Mouse (Mus musculus) intestine, embryonic 16.5 days (tissue): ENCODE measurements around the gene Pnkd. TPM values are rescaled to one million over a fixed set of nuclear protein-coding genes. Genes with fewer than 3 reads are reported as not detected.

Source experiments
- ATAC-seq: fragments of 200-750 bp; cut with Nextera tagmentation; 2 replicates; pipeline ENCODE4 v1.8.0; 2017; ENCODE audit warnings: moderate TSS enrichment, moderate library complexity
- H3K27ac ChIP-seq: fragments of 300-500 bp; sonication (generic); 2 replicates; pipeline ENCODE4 v1.5.1; 2014; ENCODE audit warnings: mild to moderate bottlenecking, low read length
- H3K27me3 ChIP-seq: fragments of 300-500 bp; sonication (generic); replicated peaks from 2 replicates; pipeline ENCODE4 v1.6.1; 2014; ENCODE audit warnings: low read length, control low read depth, mixed read lengths; ENCODE audit not compliant: control insufficient read depth, insufficient read depth
- H3K36me3 ChIP-seq: fragments of 300-500 bp; sonication (generic); 2 replicates; pipeline ENCODE4 v1.6.1; 2014; ENCODE audit warnings: low read length, control low read depth; ENCODE audit not compliant: control insufficient read depth, insufficient read depth
- H3K4me1 ChIP-seq: fragments of 300-500 bp; sonication (generic); 2 replicates; pipeline ENCODE4 v1.6.1; 2014; ENCODE audit warnings: low read length, control low read depth, mixed read lengths; ENCODE audit not compliant: control insufficient read depth, insufficient read depth
- H3K4me2 ChIP-seq: fragments of 300-500 bp; sonication (generic); 2 replicates; pipeline ENCODE4 v1.6.1; 2014; ENCODE audit warnings: low read depth, low read length, control low read depth
- H3K4me3 ChIP-seq: fragments of 300-500 bp; sonication (generic); 2 replicates; pipeline ENCODE4 v1.5.1; 2014; ENCODE audit warnings: mild to moderate bottlenecking, low read length
- H3K9ac ChIP-seq: fragments of 300-500 bp; sonication (generic); 2 replicates; pipeline ENCODE4 v1.6.1; 2014; ENCODE audit warnings: low read depth, low read length
- H3K9me3 ChIP-seq: fragments of 300-500 bp; sonication (generic); 2 replicates; pipeline ENCODE4 v1.6.1; 2016; ENCODE audit warnings: low read length, control low read depth; ENCODE audit not compliant: control insufficient read depth
- WGBS: fragments of 180-500 bp; shearing (Covaris S2); extraction: QIAGEN DNeasy Blood & Tissue Kit; methylation state at CpG from one replicate; pipeline ENCODE4 v1.1.7; 2014; 5-methylcytosine and 5-hydroxymethylcytosine counted together
- microRNA counts: library from miRNA; unstranded; fragments of <30 nt; microRNA quantifications from one replicate; lab custom pipeline; 2016
- microRNA-seq: library from miRNA; unstranded; fragments of <30 nt; microRNA quantifications from one replicate; pipeline ENCODE4, GENCODE M21; 2016
- polyA plus RNA-seq: library from polyadenylated mRNA; unstranded; fragments of >200 nt; fragmentation: Nextera tagmentation; extraction: Ambion mirVana; gene quantifications from 2 replicates; pipeline ENCODE4 v1.2.1, GENCODE M21; 2015

Pnkd gene
- polyA plus RNA-seq, 1 experiment from 2014 or later = 148 TPM

DNA sequence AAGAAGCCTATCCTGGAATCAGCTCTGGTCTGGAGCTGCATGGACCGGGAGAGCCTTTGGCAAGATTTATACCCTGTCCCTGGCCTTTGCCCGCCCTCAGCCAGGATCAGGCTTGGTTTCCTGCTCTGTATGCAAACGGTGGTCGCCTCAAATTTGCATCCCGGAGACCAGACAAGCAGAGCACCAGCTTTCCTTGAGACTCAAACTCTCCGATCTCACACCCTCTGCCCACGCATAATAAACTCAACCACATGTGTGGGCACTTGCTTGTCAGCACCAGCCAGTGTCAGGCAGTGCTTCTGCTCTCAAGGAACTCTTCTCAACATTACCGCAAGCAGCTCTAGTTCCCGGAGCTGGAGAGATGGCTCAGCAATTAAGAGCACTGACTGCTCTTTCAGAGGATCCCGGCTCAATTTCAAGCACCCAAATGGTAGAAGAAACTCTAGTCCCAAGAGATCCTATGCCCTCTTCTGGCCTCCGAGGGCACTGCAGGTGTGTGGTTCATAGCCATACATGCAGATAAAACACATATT, 113.3 kb downstream of the Pnkd start:
- peak overlapping the region; percentile 91 for H3K27ac ChIP-seq
- ATAC-seq = peak; percentile 49
- H3K4me1 ChIP-seq = peaks cover 19% of the 10 kb centered on the region
- H3K9me3 ChIP-seq = no peaks in the 10 kb centered on the region
- peak overlapping the region; percentile 88 for H3K4me2 ChIP-seq
- peaks cover 19% of the 10 kb centered on the region for H3K36me3 ChIP-seq
- WGBS = 6% methylated on average over 11 of the region's 11 CpGs
- H3K27me3 ChIP-seq = no peaks in the 10 kb centered on the region
- peak overlapping the region; percentile 49 for H3K4me3 ChIP-seq
- peak overlapping the region; percentile 74 for H3K9ac ChIP-seq

DNA sequence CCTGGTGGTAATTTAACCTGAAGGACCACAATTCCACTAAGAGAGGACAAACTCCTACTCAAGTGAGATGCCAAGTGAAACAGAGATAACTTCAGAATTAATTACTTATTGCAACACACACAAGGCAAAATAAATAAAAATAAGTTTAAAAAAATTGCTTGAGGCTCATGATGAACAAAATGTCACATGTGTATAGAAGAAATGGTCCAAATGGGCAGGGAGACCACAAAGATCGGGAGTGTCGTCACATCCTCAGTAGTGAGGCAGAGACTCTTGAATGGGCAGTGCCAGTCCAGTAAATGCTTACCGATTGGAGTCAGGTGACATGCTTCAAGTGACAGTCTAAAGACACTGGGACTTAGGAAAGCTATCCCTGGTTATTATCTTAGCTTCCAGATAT, 115.8 kb downstream of the Pnkd start:
- Histone ChIP-seq H3K4me1 (0 out of 2 replicates have a peak, but pooled peaks cover 2% of the 10 kb centered on the region), H3K4me2 (no peak overlapping the region), H3K27ac (no peak overlapping the region), H3K4me3 (no peak overlapping the region), H3K27me3 (no peaks in the 10 kb centered on the region), H3K9me3 (no peaks in the 10 kb centered on the region), H3K9ac (no peak overlapping the region), H3K36me3 (no peaks in the 10 kb centered on the region)
- WGBS = 82% methylated on average over 3 of the region's 3 CpGs
- no peak for ATAC-seq

GRCm38 (mm10) chr1:74401015-74401702, 116.4 kb downstream of the Pnkd start:
- H3K9me3 ChIP-seq = no peaks in the 10 kb centered on the region

More at GRCm38 (mm10) chr1:74401015-74401702, 116.4 kb downstream of the Pnkd start:
- ATAC-seq = no peak
- no peak overlapping the region for H3K4me3 ChIP-seq
- H3K36me3 ChIP-seq = no peaks in the 10 kb centered on the region
- H3K9ac ChIP-seq = no peak overlapping the region
- H3K27me3 ChIP-seq = no peaks in the 10 kb centered on the region
- H3K27ac ChIP-seq = no peak overlapping the region
- H3K4me2 ChIP-seq = no peak overlapping the region
- WGBS = 52% methylated on average over 16 of the region's 16 CpGs
- H3K4me1 ChIP-seq = 0 out of 2 replicates have a peak, but pooled peaks cover 2% of the 10 kb centered on the region

MicroRNAs within 50 kb of the gene (microRNA counts, 519-probe panel; counts per million panel counts)
- microRNA mmu-miR-26b (lab: Ali Mortazavi, UCI) = 3,052 counts per million, percentile 78 among the panel's probes with 10 or more counts

Small RNA genes lying within 50 kb of the gene (microRNA-seq; reads per million reads assigned to microRNA genes)
- gene Mir26b = 44,780 reads per million, percentile 99 among the genes with 10 or more reads in this experiment

Other genes with a start within 250 kb of the Pnkd start
- 20.2 and 23.4 TPM in 2 replicates for gene Tns1, start 160.5 kb upstream of the Pnkd start, polyA plus RNA-seq
- 0.12 and 0.31 TPM in 2 replicates for gene Rufy4, start 159.4 kb upstream of the Pnkd start, polyA plus RNA-seq
- gene Cxcr2, start 130.9 kb upstream of the Pnkd start, polyA plus RNA-seq = 0.22 and 0.27 TPM in 2 replicates
- gene Cxcr1, start 90.3 kb upstream of the Pnkd start, polyA plus RNA-seq = not detected in 2 replicates
- gene Arpc2, start 48.8 kb upstream of the Pnkd start, polyA plus RNA-seq = 556 and 575 TPM in 2 replicates
- 2.6 and 2.7 TPM in 2 replicates for gene Gpbar1, start 6.4 kb upstream of the Pnkd start, polyA plus RNA-seq
- 246 and 256 TPM in 2 replicates for gene Aamp, start 192 bp upstream of the Pnkd start, polyA plus RNA-seq
- 77.3 and 79.8 TPM in 2 replicates for gene Tmbim1, start 20.7 kb downstream of the Pnkd start, polyA plus RNA-seq
- gene Catip, start 77.2 kb downstream of the Pnkd start, polyA plus RNA-seq = 0.24 and 0.50 TPM in 2 replicates
- gene Slc11a1, start 90.3 kb downstream of the Pnkd start, polyA plus RNA-seq = 8.0 and 8.9 TPM in 2 replicates
- 69.4 and 72.3 TPM in 2 replicates for gene Ctdsp1, start 106.6 kb downstream of the Pnkd start, polyA plus RNA-seq
- 207 and 244 TPM in 2 replicates for gene Vil1, start 124.4 kb downstream of the Pnkd start, polyA plus RNA-seq
- gene Cnot9, start 221.1 kb downstream of the Pnkd start, polyA plus RNA-seq = 51.5 and 52.1 TPM in 2 replicates